Mouse (Mus musculus) cortical plate, adult 2 months (tissue): ENCODE data around the gene Fmnl2.

Source experiments
- CTCF ChIP-seq: fragments of 200-500 bp; IDR thresholded peaks from 2 replicates; pipeline ENCODE4 v1.5.1; 2011; ENCODE audit warnings: mild to moderate bottlenecking, control low read depth, low read length; ENCODE audit not compliant: insufficient read depth; ENCODE audit errors: extremely low read depth
- POLR2A ChIP-seq: fragments of 200-500 bp; IDR thresholded peaks from 2 replicates; pipeline ENCODE4 v1.6.1; 2011; ENCODE audit warnings: mild to moderate bottlenecking, low read length, control low read depth; ENCODE audit not compliant: insufficient read depth; ENCODE audit errors: extremely low read depth

- TF ChIP-seq CTCF (no peak), POLR2A (no peak)
Observed at GRCm38 (mm10) chr2:52818944-52819343, 38.7 kb upstream of the Fmnl2 start.
